Mouse (Mus musculus): ENCODE measurements around the gene Vmn1r184.
"Not testable (repeated sequence)": the region's sequence is repeated elsewhere in the genome, so short reads cannot be mapped to it uniquely, and the experiment has no call there.

Vmn1r184 gene

DNA sequence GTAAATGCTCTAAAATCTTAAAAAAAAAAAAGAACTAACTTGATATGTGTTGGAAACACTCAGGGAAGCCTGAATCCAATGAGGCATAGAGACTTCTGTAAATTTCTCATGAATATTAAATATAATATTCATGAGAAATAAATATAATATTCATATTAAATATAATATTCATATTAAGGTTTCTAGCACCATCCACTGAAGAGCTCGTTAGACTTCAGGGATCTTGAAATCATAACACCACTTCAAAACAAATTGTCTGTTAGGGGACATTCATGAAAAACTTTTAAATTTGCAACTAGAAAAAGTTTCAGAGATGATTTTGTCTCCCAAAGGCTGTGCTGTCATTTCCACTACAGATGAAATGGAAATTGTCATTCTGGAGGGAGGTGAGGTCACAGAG, at the start of gene Vmn1r184:
Gene Vmn1r184, plus strand, starts transcription at position 301 of the 400 bp plus-strand sequence.
- DNase-seq, result not testable (repeated sequence)

DNA sequence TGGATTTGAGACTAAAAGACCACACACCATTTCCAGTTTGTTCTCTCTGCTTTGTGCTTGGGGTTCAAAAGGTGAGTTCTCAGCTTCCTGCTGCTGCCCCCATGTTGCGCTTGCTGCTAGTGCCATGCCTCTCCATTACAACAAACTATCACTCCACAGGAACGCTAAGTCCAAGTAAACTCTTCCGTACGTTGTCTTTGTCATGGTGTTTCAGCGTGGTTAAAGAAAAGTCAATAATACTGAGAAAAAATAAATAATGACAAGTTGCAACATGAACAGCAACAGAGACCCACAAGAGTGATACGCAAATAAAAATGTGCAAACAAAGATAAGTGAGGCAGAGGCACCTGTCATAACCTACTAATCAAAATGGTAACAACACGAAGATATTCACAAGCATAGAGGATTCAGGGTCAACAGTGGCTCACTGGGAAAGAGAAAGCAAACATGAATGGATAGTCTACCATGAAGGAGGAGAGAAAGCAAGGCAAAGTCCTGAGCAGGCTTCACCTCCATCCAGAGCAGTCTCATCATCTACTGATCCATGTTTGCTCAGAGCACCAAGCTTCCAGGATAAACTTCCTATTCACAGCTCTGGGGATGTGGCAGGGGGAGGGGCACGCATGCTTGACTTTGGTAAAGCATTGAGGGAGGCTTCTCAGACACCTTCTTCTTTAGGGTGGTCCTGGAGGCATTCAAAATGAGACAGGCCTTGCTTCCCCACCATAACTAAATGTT, 43.5 kb downstream of the Vmn1r184 start:
- DNase-seq, result not testable (repeated sequence)

DNA sequence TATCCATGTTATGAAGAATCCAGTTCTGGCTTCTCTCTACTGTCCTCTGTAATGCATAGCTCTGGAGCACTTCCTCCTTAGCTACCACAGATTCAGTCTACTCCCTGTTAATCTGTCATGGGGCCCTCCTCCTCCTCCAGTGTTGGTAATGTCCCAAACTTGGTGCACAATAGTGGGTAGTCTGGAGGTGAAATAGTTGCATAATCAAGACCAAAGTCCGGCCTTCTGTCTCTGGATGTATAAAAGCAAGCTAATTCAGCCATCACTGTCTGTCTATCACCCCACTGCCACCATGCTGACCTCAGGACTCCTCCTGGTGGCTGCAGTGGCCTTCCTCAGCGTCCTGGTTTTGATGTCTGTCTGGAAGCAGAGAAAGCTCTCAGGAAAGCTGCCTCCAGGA, 46.8 kb downstream of the Vmn1r184 start, which contains the start of gene Cyp2a4:
Gene Cyp2a4, plus strand, starts transcription at position 244 of the 400 bp plus-strand sequence.
- DNase-seq, result not testable (repeated sequence)

DNA sequence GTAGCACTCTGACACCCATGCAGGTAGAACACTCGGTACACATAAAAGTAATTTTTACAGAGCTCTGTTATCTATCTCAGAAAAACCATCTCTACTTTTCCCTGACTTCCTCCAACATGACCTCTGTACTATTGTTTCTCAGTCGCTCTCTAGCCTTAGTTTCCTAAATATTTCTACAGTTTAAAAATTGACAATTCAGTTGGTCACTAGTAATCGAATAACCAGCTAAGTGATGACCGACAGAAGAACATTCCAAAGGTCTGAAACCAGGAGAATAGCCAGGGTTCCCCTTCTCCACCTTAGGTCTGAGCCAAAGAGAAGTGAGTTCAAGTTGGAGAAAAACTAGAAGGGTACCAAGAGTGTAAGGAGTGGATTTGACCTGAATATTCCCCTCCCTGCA, 51.7 kb downstream of the Vmn1r184 start:
- not testable (repeated sequence) for DNase-seq

DNA sequence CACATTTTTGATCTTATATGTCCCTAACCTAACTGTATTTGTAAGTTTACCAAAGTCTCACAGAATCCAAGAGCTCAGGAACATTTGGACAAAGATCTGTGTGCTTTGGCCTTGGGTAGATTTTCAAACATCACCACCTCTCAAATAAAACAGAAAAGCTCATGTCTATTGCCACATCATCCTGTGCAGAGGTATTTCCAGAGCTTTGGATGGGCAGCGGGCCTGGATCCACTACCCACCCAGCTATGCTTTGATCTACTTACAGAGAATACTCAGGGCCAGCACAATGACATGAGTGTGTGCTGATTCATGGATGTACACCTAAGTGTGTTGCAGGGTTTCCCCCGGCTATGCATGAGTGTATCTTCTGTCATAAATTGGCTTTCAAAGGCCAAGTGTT, 55.1 kb downstream of the Vmn1r184 start:
- DNase-seq, result not testable (repeated sequence)

DNA sequence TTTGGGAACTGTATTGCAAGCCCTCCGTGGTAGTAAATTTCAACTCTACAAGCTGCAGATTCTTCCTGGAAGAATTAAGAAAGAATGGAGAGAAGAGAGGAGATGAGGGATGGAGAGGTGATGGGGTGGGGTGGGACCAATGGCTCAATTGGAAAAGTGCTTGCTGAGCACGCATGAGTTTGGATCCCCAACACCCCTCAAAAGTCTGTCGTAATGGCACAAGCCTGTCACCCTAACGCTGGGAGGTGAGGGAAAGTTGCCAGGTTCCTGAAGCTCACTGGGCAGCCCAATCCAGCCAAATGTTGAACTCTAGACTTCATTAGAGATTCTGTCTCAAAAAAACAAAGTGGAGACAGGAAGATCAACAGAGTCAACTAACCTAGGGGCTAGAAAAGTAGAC, 55.7 kb downstream of the Vmn1r184 start:
- DNase-seq, result not testable (repeated sequence)
